Mouse (Mus musculus) spleen, embryonic (tissue): ENCODE measurements around the gene C9.

ENCODE experiments used
- CTCF ChIA-PET: fragments of 350-600 bp; sonication (Branson Sonifier 250); formaldehyde crosslinking; loops from one replicate; lab custom pipeline; 2022; lab: Charles Lee

C9 gene

GRCm38 (mm10) chr15:6469384-6469783 lies 24.3 kb downstream of the C9 start:
- CTCF ChIA-PET: no interaction called here

GRCm38 (mm10) chr15:6483561-6483960 lies 38.4 kb downstream of the C9 start:
- CTCF ChIA-PET: no interaction called here

- CTCF ChIA-PET: no interaction called here
Observed at GRCm38 (mm10) chr15:6492386-6492785, 47.3 kb downstream of the C9 start.

GRCm38 (mm10) chr15:6498396-6499070 lies 53.4 kb downstream of the C9 start:
- CTCF ChIA-PET: interaction anchor here (0.7 to 1.0 kb wide), 2 partner anchors 61 to 71 kb away, joined by 3 to 4 read pairs; no protein-coding TSS in a partner anchor

- CTCF ChIA-PET: interaction anchor here (0.7 kb wide), 1 partner anchor 70 kb away, joined by 3 read pairs; no protein-coding TSS in a partner anchor
Observed at GRCm38 (mm10) chr15:6500787-6501186, 55.7 kb downstream of the C9 start.

GRCm38 (mm10) chr15:6517525-6517924 lies 72.4 kb downstream of the C9 start:
- CTCF ChIA-PET: no interaction called here

- CTCF ChIA-PET: no interaction called here
Observed at GRCm38 (mm10) chr15:6519417-6520255, 74.5 kb downstream of the C9 start.

GRCm38 (mm10) chr15:6520505-6521155 lies 75.5 kb downstream of the C9 start:
- CTCF ChIA-PET: no interaction called here

GRCm38 (mm10) chr15:6522653-6523167 lies 77.6 kb downstream of the C9 start, which contains the start of gene Fyb:
Gene Fyb (plus strand): TSS chr15:6522853.
- CTCF ChIA-PET: no interaction called here

- CTCF ChIA-PET: no interaction called here
Observed at GRCm38 (mm10) chr15:6524801-6525200, 79.7 kb downstream of the C9 start.

GRCm38 (mm10) chr15:6525386-6525785 lies 80.3 kb downstream of the C9 start:
- CTCF ChIA-PET: no interaction called here

- CTCF ChIA-PET: no interaction called here
Observed at GRCm38 (mm10) chr15:6533858-6534343, 88.8 kb downstream of the C9 start.

GRCm38 (mm10) chr15:6534592-6534991 lies 89.5 kb downstream of the C9 start:
- CTCF ChIA-PET: no interaction called here

GRCm38 (mm10) chr15:6539639-6540338 lies 94.7 kb downstream of the C9 start:
- CTCF ChIA-PET: no interaction called here
